Mouse (Mus musculus) limb, embryonic 12.5 days (tissue): ENCODE measurements around the gene Rad51ap1. TPM values are rescaled to one million over a fixed set of nuclear protein-coding genes. Genes with fewer than 3 reads are reported as not detected.

Experiments
- ATAC-seq: fragments of 200-750 bp; cut with Nextera tagmentation; 2 replicates; pipeline ENCODE4 v1.8.0; 2017; ENCODE audit warnings: low read depth, moderate TSS enrichment; ENCODE audit not compliant: insufficient number of reproducible peaks, insufficient read depth, low FRiP score, low TSS enrichment
- H3K27ac ChIP-seq: fragments of 300-500 bp; sonication (generic); 2 replicates; pipeline ENCODE4 v1.5.1; 2016; ENCODE audit warnings: mild to moderate bottlenecking, moderate library complexity
- H3K27me3 ChIP-seq: fragments of 300-500 bp; sonication (generic); 2 replicates; pipeline ENCODE4 v1.6.1; 2016; ENCODE audit warnings: mild to moderate bottlenecking, moderate library complexity
- H3K36me3 ChIP-seq: fragments of 300-500 bp; sonication (generic); 2 replicates; pipeline ENCODE4 v1.6.1; 2016; ENCODE audit warnings: mild to moderate bottlenecking, moderate library complexity
- H3K4me1 ChIP-seq: fragments of 300-500 bp; sonication (generic); replicated peaks from 2 replicates; pipeline ENCODE4 v1.6.1; 2016
- H3K4me2 ChIP-seq: fragments of 300-500 bp; sonication (generic); 2 replicates; pipeline ENCODE4 v1.6.1; 2016; ENCODE audit warnings: mild to moderate bottlenecking, moderate library complexity
- H3K4me3 ChIP-seq: fragments of 300-500 bp; sonication (generic); replicated peaks from 2 replicates; pipeline ENCODE4 v1.5.1; 2016; ENCODE audit warnings: mild to moderate bottlenecking
- H3K9ac ChIP-seq: fragments of 300-500 bp; sonication (generic); replicated peaks from 2 replicates; pipeline ENCODE4 v1.6.1; 2016; ENCODE audit warnings: mild to moderate bottlenecking, moderate library complexity
- H3K9me3 ChIP-seq: fragments of 300-500 bp; sonication (generic); 2 replicates; pipeline ENCODE4 v1.6.1; 2016; ENCODE audit warnings: mild to moderate bottlenecking, moderate library complexity
- WGBS: fragments of 180-500 bp; shearing (Covaris S2); methylation state at CpG from one replicate; pipeline ENCODE4 v1.1.7; 2016; 5-methylcytosine and 5-hydroxymethylcytosine counted together
- polyA plus RNA-seq: library from polyadenylated mRNA; unstranded; fragments of >200 nt; fragmentation: Nextera tagmentation; extraction: Ambion mirVana; gene quantifications from 2 replicates; pipeline ENCODE4 v1.2.1, GENCODE M21; 2016

Rad51ap1 gene
- polyA plus RNA-seq = 70.5 and 79.0 TPM in 2 replicates

DNA sequence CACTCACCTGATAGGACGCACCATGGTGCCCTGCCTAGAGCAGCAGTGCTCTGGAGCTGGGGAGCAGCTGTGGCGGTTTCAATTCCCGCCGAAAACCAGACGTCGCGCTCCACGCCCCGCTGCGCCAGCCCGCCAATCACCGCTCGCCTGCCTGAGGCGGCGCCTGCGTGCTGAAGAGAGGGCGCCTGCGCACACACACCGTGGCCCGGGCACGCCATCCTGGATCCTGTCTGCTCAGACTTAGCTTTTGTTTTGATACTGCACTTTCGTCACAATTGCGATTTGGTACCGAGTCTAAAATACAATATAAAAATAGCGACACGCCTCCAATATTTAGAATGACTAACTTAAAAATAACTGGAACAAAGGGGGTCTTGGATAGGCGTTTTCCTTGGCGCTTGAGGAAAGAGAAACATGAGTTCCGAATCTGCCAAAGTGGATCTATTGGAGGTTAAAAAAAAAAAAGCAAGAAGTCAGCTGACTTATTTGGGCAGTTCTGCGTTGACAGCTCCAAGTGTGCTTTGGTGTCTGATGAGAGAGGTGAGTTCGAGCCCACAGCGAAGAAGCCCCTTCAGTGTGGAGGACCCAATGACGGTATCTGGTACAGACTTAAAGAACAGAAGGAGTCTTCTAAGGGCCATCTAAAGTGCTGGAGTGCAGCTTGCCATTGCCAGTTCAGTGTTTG is at the start of gene Rad51ap1, which contains the start of gene D6Wsu163e:
Gene Rad51ap1 (minus strand): TSS at position 101 of the 685 bp plus-strand sequence.
Gene D6Wsu163e (plus strand): TSS at position 476 of the 685 bp plus-strand sequence.
- no peaks in the 10 kb centered on the region for H3K27me3 ChIP-seq

DNA sequence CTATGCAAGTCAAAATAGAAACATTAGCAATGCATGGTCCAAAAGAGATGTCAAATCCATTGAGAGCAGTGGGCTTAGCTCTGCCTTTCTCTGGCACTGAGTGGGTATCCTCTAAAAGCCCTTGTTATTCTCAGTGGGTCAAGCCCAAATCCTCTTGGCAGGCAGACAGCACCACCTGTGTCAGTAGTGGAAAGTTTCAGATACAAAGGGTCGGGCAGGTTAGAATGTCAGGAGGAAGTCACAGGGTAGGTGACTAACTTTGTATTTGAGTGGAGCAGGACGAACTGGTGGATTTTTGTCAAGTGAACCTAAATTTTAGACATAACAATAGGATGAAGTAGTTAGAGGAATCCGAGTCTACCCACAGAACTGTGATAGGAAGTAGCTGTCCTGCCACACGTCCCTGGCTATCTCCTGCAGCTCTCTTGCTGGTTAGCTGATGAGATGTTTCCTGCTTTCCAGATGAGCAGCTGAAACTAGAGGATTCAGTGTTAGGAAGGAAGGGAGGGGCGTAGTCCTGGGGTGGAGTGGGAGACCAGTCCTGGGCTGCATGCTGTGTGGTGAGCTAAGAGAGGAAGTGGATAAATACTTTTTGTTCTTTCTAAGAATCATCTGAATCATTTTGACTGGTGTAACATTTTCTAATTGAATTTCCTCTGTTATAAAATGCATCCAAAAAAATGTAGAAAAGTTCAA is 42.3 kb upstream of the Rad51ap1 start:
- H3K4me1 ChIP-seq = no peaks in the 10 kb centered on the region
- ATAC-seq = no peak
- H3K9ac ChIP-seq = no peak overlapping the region
- no peaks in the 10 kb centered on the region for H3K36me3 ChIP-seq
- H3K9me3 ChIP-seq = no peaks in the 10 kb centered on the region
- 65% methylated on average over 5 of the region's 5 CpGs for WGBS
- H3K27me3 ChIP-seq = no peaks in the 10 kb centered on the region
- no peak overlapping the region for H3K4me3 ChIP-seq
- H3K4me2 ChIP-seq = no peak overlapping the region
- H3K27ac ChIP-seq = no peak overlapping the region

More for the DNA sequence above, at the start of gene Rad51ap1, which contains the start of gene D6Wsu163e:
- Histone ChIP-seq H3K9me3 (no peaks in the 10 kb centered on the region), H3K27ac (no peak within 1 kb of the TSS), H3K4me3 (peak within 1 kb of the TSS; percentile 75), H3K9ac (peak within 1 kb of the TSS; percentile 84), H3K4me1 (peaks cover 30% of the 10 kb centered on the region), H3K4me2 (peak within 1 kb of the TSS; percentile 95), H3K36me3 (peaks cover 4% of the 10 kb centered on the region; the same call in 1 of the 2 replicates)
- WGBS = under 1% methylated on average over 33 of the region's 33 CpGs
- ATAC-seq = peak; percentile 95

DNA sequence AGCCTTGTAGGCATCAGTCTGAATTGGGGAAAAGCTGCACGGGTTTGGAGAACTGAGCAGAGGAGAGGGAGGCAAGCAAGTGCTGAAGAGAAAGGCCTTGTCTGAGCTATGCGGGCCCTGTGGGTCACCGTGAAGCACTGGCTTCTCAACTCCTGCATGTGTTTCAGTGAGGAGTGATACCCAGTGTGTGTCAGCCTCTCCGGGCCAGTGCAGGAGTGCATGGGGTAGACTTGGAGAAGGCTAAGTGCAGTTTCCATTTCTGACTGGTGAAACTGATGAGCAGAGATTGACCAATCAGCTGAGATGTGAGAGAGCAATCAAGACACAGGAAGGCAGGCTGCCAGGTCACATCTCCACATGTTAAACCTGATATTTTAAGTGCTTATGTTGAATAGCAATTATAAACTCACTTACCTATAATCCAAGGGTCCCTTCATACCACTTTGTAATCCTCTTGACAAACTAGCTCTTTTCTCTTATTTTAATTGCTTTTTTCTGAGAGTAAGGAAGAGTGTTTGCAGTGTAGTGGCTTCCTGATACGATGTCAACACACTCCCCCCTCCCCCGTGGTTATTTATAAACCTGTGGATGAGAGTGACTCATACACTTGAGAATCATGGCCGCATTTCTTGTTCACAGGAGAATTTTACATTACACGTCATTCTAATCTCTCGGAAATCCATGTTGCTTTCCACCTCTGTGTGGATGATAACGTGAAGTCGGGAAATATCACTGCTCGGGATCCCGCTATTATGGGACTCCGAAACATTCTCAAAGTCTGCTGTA is 27.0 kb upstream of the Rad51ap1 start:
- Histone ChIP-seq H3K9me3 (no peaks in the 10 kb centered on the region), H3K27ac (no peak overlapping the region), H3K36me3 (peaks cover 21% of the 10 kb centered on the region), H3K4me3 (no peak overlapping the region), H3K4me2 (no peak overlapping the region), H3K27me3 (no peaks in the 10 kb centered on the region), H3K4me1 (peaks cover 7% of the 10 kb centered on the region; the same call in 1 of the 2 replicates), H3K9ac (0 out of 2 replicates have a peak overlapping the region, but pooled peaks have one; percentile 0)
- no peak for ATAC-seq
- 90% methylated on average over 14 of the region's 14 CpGs for WGBS

DNA sequence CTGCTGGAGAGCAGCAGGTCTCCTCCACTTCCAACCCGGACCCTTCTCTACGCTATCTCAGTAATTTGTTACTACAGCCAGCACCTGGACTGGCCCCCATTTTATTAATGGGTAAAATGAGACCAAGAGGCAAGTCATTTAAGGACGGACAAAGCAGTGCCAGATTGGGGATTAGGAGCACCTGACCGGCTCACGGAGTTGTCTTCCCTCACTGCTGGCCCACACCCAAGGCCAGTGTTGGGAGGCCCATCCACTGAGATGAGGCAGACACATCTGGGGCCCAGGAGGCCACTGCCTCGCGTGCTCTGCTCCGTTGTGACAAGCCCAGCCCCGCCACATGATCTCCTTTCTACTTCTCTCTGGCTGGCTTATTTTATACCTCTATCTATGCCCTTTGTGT is 24.0 kb upstream of the Rad51ap1 start:
- H3K36me3 ChIP-seq = peaks cover 21% of the 10 kb centered on the region
- no peak overlapping the region for H3K4me3 ChIP-seq
- H3K4me1 ChIP-seq = no peaks in the 10 kb centered on the region
- WGBS = 79% methylated on average over 9 of the region's 9 CpGs
- no peak for ATAC-seq
- H3K27me3 ChIP-seq = no peaks in the 10 kb centered on the region
- no peak overlapping the region for H3K9ac ChIP-seq
- H3K9me3 ChIP-seq = no peaks in the 10 kb centered on the region
- H3K4me2 ChIP-seq = no peak overlapping the region
- H3K27ac ChIP-seq = no peak overlapping the region

DNA sequence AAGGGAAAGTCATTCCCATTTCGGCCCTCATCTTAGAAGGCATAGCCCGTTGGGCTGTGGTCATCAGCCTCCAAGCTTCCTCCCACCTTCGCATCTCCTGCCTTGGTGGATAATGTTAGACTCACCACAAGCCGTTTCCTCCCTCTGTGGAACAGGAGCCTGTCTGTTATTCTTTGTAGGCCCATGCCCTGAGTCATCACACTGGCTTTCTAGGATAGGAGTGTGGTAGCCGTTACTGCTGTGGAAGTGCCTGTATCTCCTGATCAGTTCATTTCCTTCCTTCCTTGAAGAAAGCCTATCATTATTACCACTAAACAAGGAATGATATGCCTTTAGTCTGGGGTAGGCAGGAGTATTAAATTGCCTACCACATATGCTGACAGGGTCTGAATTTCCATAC is 23.3 kb upstream of the Rad51ap1 start:
- no peak overlapping the region for H3K27ac ChIP-seq
- no peaks in the 10 kb centered on the region for H3K4me1 ChIP-seq
- H3K9ac ChIP-seq = no peak overlapping the region
- no peaks in the 10 kb centered on the region for H3K9me3 ChIP-seq
- H3K4me2 ChIP-seq = no peak overlapping the region
- WGBS = 91% methylated on average over 5 of the region's 5 CpGs
- H3K4me3 ChIP-seq = no peak overlapping the region
- H3K36me3 ChIP-seq = peaks cover 19% of the 10 kb centered on the region
- no peak for ATAC-seq
- no peaks in the 10 kb centered on the region for H3K27me3 ChIP-seq

DNA sequence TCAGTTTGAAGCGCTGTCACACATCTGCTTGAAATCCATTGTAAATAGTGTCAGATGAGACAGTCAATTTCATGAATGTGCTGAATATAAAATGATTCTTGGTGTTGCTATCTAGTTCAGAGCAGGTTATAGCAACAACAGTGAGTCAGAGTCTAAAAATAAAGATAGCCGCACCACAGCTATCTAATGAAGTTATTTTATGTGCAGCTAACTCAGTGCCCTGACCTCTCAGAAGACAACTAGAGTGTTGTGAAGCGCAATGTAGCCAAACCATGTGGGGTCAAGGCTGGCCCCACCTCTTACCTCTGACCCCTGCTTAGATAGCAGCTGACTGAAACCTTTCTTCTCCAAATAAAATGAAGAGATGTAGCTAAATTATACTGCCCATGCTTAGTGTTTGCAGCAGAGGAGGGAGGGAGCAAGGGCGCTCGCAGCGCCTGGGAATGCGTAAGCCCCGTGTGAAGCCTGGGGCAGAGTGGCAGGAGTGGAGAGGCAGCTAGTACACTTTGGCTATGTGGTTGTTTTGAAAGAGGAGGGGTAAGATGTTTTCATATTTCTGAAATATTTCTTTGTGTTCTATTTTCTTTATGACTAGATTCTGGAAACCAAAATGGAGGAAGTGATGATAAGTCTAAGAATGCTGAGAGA is 22.1 kb upstream of the Rad51ap1 start:
- no peak overlapping the region for H3K27ac ChIP-seq
- WGBS = 88% methylated on average over 8 of the region's 8 CpGs

DNA sequence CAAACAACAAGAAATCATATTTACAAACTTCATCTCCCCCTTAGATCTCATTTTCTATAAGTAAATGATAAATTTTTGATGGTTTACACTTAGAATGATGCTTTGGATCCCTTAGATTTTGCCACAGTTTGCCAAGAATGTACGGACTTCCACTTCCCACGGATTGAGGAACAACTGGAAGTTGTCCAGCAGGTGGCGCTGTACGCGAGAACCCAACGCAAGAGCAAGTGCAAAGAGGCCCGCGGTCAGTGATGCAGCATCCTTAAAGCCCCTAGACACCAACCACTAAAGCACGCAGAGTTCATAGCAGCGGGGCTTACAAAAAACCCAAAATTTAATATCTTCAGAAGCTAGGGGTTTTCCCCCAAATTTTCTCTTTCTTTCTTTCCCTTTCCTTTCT is 16.3 kb upstream of the Rad51ap1 start:
- Histone ChIP-seq H3K9me3 (no peaks in the 10 kb centered on the region), H3K4me2 (no peak overlapping the region), H3K4me1 (no peaks in the 10 kb centered on the region), H3K4me3 (no peak overlapping the region), H3K27me3 (no peaks in the 10 kb centered on the region), H3K27ac (no peak overlapping the region), H3K36me3 (peaks cover 15% of the 10 kb centered on the region; the same call in 1 of the 2 replicates), H3K9ac (no peak overlapping the region)
- 12% methylated on average over 10 of the region's 10 CpGs for WGBS
- no peak for ATAC-seq

More for the DNA sequence above, 22.1 kb upstream of the Rad51ap1 start:
- Histone ChIP-seq H3K4me1 (no peaks in the 10 kb centered on the region), H3K4me3 (no peak overlapping the region), H3K36me3 (peaks cover 24% of the 10 kb centered on the region), H3K9ac (no peak overlapping the region), H3K27me3 (no peaks in the 10 kb centered on the region), H3K9me3 (no peaks in the 10 kb centered on the region), H3K4me2 (no peak overlapping the region)
- no peak for ATAC-seq

DNA sequence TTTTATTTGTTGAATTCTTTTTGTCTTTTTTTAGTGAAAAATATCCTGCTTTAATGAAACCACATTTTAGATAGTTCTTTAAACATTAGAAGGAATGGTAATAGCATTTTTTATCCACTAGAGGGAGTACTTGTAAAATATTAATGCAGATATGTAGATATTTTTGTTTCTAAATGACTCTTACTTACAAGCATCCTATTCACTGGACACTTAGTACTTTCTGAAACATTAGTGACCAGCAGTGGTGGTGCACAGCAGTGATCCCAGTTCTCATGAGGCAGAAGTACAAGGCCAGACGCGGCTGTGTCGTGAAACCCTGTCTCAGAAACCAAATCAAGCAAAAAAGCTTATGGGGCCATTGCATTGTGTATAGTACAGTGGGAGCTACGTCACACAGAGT is 8.9 kb upstream of the Rad51ap1 start:
- ATAC-seq = no peak
- H3K4me1 ChIP-seq = no peaks in the 10 kb centered on the region
- no peaks in the 10 kb centered on the region for H3K27me3 ChIP-seq
- WGBS = 96% methylated on average over 4 of the region's 4 CpGs
- H3K36me3 ChIP-seq = peaks cover 17% of the 10 kb centered on the region
- H3K4me2 ChIP-seq = no peak overlapping the region
- H3K9me3 ChIP-seq = no peaks in the 10 kb centered on the region
- no peak overlapping the region for H3K4me3 ChIP-seq
- no peak overlapping the region for H3K27ac ChIP-seq
- H3K9ac ChIP-seq = no peak overlapping the region

DNA sequence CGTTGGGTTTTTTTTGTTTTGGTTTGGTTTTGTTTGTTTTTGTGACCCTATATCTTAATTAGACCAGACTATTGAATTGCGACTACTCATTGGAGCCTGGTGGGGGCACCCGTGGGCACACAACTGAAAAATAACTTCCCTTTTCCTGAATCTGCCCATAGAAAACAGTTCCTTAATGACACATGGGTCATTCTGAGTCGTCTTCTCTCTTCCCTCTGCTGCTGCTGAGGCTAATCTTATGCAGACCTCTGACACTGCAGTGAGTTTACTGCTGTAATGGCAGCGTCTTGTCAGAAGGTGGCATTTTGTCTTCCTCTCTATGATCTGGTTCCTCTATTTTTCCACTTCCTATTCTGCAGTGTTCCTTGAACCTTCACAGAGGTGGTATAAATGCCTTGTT is 1.1 kb upstream of the Rad51ap1 start:
- 0 out of 2 replicates have a peak overlapping the region, but pooled peaks have one; percentile 84 for H3K9ac ChIP-seq
- H3K9me3 ChIP-seq = no peaks in the 10 kb centered on the region
- H3K4me3 ChIP-seq = peak overlapping the region; percentile 75
- peak overlapping the region; percentile 95 for H3K4me2 ChIP-seq
- peaks cover 7% of the 10 kb centered on the region; the same call in 1 of the 2 replicates for H3K36me3 ChIP-seq
- ATAC-seq = no peak
- H3K4me1 ChIP-seq = peaks cover 30% of the 10 kb centered on the region
- H3K27me3 ChIP-seq = no peaks in the 10 kb centered on the region
- H3K27ac ChIP-seq = no peak overlapping the region
- WGBS = 6% methylated on average over 5 of the region's 5 CpGs

DNA sequence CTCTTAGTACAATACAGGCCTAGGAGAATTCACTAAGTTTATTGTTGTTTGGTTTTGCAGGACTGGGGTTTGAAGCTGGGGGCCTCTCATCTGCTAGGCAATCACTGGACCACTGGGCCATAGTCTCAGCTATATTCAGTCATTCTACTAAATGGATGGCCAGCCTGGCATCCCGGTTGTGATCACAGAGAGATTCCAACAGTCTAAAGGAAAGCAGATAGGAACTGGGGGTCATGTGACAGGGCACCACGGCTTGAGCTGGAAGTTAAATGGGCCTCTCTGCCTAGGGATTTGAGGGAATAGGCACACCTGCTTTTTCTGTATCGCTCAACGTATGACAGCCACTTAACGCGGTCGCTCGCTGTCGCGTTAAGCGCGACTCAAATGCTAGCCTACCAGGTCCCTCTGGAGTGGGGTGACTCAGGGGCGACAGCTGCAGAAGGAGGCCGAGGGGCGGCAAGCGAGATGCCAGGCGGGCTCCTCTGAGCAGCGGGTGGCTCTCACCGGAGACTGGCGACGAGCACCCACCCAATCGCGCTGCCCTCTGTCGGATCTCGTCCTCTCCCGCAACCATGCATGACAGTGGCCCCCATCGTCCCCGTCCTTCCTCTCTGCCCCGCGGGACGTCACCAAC is 417 bp downstream of the Rad51ap1 start:
- Histone ChIP-seq H3K4me3 (peak overlapping the region; percentile 75), H3K27me3 (no peaks in the 10 kb centered on the region), H3K36me3 (peaks cover 10% of the 10 kb centered on the region), H3K27ac (no peak overlapping the region), H3K9ac (peak overlapping the region; percentile 84), H3K4me2 (peak overlapping the region; percentile 95), H3K4me1 (peaks cover 30% of the 10 kb centered on the region), H3K9me3 (no peaks in the 10 kb centered on the region)
- under 1% methylated on average over 31 of the region's 31 CpGs for WGBS
- ATAC-seq = no peak; the same call in 1 of the 2 replicates
